Mouse (Mus musculus): ENCODE measurements at regions not wholly inside any gene's neighbourhood (a gene's known extent, or its start where the extent isn't known, plus 50 kb on each side); places are given as distances from the start of the nearest gene placed in this dataset.
"Not testable (repeated sequence)": the region's sequence is repeated elsewhere in the genome, so short reads cannot be mapped to it uniquely, and the experiment has no call there.

GRCm38 (mm10) chr2:18617520-18617919 lies 54.7 kb upstream of the Commd3 start:
- no peak for DNase-seq

DNA sequence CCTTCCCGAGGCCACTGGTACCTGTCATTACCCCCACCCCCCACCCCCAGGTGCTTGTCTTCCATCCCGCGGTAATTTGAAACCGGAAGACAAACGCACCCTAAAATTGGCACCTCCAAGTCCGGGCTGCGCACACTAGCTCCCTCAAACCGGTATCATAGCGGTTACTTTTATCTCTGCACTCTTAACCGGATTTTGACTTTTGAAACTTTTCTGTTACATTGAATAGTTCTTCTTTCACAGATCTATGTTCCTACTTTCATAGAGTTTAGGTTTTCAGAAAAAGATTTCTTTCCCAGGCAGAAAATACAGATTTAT lies 62.4 kb upstream of the Commd3 start:
- DNase-seq: no peak

GRCm38 (mm10) chr2:18609075-18609867 lies 62.9 kb upstream of the Commd3 start:
- DNase-seq: peak; percentile 7

- peak; percentile 24 for DNase-seq
These were observed 63.7 kb upstream of the Commd3 start for GRCm38 (mm10) chr2:18608260-18609074.

GRCm38 (mm10) chr2:18607586-18608259 lies 64.5 kb upstream of the Commd3 start:
- DNase-seq: no peak

DNA sequence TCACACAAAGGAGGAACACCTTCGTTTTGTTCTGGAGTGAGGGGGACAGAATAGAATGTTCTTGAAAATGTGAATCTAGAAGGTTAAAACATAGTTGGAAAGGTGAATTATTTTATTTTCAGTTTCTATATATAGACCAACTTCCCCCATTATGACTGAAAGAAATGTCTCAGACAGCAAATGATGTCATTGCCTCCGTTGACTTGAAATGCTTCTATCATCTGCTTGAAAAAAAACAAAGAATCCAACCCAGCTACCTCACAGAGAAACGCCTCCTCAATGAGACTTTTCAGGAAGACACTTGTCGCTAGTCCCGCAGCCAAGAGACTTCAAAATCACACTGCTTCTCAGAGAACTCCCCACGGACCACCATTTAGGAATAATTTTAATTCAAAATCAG lies 65.1 kb upstream of the Commd3 start:
- no peak for DNase-seq

DNA sequence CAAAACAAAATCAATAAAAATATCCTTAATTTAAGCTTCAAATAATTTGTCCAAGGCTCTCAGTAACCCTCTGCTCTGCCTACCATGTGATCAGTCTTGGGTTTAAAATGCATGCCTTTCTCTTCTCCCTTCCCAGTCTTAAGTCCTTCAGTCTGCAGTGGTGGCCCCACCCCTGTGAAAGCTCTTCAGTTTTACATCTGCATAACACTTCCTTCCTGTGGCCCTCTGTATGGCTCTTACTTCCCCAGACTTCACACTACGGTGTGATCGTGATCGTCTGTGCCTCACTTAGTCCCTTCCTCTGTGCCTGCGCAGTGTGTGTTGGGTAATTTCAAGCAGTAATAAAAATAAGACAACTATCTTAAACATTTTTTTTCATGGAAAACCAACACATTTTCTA lies 80.0 kb upstream of the Commd3 start:
- DNase-seq: no peak

DNA sequence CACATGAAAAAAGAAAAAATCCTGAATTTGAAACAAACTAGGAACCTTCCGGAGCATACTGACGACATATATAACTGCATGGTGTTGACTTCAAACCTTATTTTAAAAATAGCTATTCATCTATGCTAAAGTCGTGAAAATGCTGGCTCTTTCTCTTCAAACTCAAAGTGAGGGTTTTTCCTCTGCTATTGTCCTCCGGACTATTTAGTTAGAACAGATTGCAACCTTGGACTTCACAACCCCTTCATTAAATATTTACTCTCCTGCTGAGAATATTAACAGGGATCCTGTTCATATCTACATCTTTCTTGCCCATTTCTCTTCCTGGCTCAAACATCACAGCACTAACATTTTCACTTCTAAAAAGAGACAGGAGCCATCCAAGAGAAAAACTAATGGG lies 84.0 kb upstream of the Commd3 start:
- DNase-seq: no peak

DNA sequence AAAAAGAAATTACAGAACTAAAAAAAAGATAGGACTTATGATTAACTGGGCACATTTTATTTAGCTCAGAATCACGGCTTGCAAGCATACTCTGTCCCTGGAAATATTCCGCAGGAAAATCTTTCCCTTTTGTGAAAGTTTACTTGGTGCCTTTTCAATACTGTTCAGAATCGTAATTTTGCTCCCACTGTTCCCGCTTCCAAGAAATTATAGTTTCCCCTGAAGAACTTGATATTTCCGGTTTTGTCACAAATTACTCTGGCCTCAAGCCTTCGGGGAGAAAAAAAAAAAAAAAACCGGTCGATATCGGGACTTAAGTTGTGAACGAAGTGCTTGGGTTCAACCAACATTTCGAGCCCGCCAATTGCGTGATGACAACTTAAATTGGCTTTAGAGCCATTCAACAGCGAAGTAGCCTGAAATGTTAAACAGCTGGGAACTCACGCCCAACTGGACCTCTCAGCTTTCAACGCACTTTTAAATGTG lies 84.4 kb upstream of the Commd3 start:
- no peak for DNase-seq

DNA sequence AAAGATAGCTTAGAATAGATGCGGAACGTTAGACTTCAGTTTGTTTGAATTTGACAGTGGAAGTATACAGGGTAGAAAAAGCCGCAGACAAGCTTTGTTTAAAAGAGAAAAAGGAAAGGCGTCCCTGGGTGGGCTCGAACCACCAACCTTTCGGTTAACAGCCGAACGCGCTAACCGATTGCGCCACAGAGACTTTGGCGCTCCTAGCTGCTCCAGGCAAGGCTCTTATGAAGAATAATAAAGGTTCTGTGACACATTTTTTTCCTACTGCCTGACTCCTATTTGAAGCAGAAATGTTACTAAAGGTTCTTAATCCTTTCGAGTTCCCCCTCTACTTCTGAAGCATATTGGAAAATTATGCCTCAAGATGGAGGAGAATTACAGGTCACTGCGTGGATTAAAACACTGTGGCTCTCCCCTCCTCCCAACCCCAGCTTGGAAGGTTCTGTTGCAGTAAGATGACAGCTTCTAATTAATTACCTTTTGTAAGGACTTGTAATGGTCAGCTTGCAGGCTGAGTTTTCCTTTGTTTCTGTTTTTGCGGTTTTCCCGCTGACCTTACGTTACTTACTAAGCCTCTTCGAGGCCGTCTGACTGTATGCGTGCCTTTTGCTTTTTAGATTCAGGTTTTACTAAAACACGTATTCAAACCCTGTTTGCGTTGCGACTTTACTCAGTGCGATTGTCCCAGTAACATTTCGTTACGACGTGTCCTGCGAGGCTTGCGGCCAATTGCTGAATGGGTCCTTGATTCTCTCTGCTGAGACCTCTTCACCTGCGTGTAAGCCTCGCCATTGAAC lies 85.1 kb upstream of the Commd3 start:
- DNase-seq: peak; percentile 82

GRCm38 (mm10) chr2:18585564-18586336 lies 86.4 kb upstream of the Commd3 start:
- no peak for DNase-seq

GRCm38 (mm10) chr2:18558133-18558532 lies 114.1 kb upstream of the Commd3 start:
- no peak for DNase-seq

DNA sequence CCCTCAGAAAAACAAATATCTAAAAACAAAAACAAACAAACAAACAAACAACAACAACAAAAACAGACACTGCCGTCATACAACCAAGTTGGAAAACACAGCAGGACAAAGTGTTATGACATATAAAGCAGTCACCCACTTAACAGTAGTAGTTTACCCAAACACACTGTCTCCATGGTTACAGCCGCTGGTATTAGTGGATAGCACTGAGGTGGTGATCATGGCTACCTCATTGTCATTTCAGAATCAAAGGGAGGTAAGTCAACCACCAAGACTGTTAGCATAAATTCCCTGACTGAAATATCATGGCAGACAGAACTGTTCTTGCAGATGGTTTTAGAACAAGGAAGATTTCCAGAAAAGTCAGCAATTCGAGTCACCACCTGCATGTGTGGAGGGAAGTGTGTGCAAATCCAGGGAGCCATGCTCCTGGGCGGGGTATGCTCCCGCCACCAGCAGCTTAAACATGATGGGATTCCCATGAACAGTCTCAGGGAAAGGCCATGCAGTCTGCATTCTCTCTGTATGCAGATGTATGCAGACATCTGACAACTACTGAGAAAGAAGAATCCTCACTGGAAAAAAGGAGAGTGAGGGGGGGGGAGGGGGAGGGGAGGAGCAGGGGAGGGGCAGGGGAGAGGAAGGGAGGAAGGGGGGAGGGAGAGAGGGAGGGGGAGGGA lies 124.1 kb upstream of the Commd3 start:
- no peak for DNase-seq

- no peak for DNase-seq
These were observed 131.8 kb upstream of the Dnajc1 start for GRCm38 (mm10) chr2:18524387-18524786.

GRCm38 (mm10) chr2:18523911-18524310 lies 131.3 kb upstream of the Dnajc1 start:
- DNase-seq: no peak

- no peak for DNase-seq
These were observed 120.8 kb upstream of the Dnajc1 start for GRCm38 (mm10) chr2:18513435-18513834.

DNA sequence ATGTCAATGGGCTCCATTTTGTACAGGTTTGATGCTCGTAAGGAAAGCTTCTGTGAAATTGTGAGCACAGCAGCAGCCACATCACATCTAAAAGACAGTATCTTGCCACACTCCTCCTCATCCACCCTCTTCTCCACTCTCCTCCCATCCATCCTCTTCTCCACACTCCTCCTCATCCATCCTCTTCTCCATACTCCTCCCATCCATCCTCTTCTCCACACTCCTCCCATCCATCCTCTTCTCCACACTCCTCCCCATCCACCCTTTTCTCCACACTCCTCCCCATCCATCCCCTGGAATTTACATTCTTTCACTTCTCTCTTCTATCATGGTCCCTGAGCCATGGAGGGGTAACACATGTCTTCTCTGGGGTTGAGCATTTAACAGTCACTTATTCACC lies 116.7 kb upstream of the Dnajc1 start:
- no peak for DNase-seq

DNA sequence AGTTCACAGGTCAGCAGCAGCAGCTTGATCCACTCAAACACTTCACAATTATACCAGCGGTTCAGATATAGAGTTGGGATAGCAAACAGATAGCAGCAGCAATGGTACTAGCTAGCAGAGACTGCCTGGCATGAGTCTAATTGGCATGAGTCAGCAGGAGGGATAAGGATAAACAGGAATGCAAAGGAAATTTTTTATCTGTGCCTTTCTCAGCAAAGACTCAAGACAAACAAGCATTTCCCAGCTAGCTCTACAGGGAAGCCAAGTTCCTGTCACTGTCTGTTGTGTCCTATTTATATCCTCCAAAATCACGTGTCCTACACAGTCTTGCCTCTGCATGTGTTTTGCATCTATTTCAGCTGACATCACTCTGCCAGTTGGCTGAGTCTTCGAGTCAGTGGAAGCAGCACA lies 80.7 kb upstream of the Dnajc1 start:
- no peak for DNase-seq

DNA sequence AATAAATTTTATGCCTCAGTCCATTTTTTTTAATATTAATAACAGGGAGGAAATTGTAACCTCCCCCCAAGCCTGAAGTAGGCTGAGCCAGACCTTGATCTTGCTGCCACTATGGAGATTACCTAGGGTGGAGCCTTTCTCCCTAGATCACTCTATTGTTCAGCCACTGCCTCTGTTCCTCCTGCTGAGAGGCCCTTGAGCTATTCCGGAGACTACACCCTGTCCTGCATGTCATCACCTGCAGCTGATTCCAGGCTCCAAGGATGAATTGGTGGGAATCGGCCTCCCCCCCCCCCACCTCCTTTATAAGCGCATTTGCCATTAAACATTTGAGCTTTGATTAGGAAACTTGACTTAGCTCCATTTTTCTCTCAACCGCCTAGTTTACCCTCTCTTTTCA lies 68.3 kb upstream of the Dnajc1 start:
- no peak for DNase-seq

GRCm38 (mm10) chr2:18460281-18460680 lies 67.7 kb upstream of the Dnajc1 start:
- DNase-seq: not testable (repeated sequence)

DNA sequence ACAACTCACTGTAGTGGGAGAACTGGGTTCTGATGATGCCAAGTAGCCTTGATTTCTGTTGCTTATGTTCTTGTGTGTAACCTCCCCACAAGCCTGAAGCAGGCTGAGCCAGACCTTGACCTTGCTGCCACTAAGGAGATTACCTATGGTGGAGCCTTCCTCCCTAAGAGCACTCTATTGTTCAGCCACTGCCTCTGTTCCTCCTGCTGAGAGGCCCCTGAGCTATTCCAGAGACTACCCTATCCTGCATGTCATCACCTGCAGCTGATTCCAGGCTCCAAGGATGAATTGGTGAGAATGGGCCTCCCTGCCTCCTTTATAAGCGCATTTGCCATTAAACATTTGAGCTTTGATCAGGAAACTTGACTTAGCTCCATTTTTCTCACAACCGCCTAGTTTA lies 60.8 kb upstream of the Dnajc1 start:
- not testable (repeated sequence) for DNase-seq

Measured in right cerebral cortex, postnatal 14 days (tissue).